Mouse (Mus musculus) testis, postnatal 10 days (tissue): ENCODE results near the gene Akr1c18.
"Not testable (repeated sequence)": the region's sequence is repeated elsewhere in the genome, so short reads cannot be mapped to it uniquely, and the experiment has no call there.

Source experiments
- DNase-seq: peaks from one replicate; pipeline ENCODE4 v3.0.0; 2021; ENCODE audit warnings: low spot score

The Akr1c18 gene

GRCm38 (mm10) chr13:4150518-4150917 lies at the start of gene Akr1c18:
Akr1c18 (minus strand) TSS chr13:4150654.
- DNase-seq = no peak

- DNase-seq = no peak
Observed at GRCm38 (mm10) chr13:4192511-4192910, 42.1 kb upstream of the Akr1c18 start.

GRCm38 (mm10) chr13:4190904-4191303 lies 40.5 kb upstream of the Akr1c18 start, which contains the start of gene Akr1c13:
Akr1c13 (plus strand) TSS chr13:4191150.
- no peak for DNase-seq

DNA sequence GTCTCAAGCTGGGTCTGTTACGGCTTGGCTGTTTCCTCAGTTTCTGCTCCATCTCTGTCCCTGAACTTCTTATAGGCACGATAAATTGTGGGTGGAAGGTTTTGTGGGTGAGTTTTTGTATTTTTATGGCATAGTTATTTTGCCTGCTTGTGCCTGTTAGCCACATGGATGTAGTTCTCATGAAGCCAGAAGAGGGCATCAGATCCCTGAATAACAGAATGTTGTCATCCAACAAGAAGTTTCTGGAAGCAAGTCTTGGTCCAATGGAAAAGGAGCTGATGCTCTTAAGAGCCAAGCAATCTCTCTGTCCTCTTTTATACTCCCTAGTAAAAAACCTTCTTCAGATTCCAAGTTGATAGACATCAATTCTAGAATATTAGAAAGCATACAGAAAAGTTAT lies 37.7 kb upstream of the Akr1c18 start:
- no peak for DNase-seq

GRCm38 (mm10) chr13:4186641-4187411 lies 36.4 kb upstream of the Akr1c18 start:
- not testable (repeated sequence) for DNase-seq

- no peak for DNase-seq
Observed at GRCm38 (mm10) chr13:4183116-4183515, 32.7 kb upstream of the Akr1c18 start.

DNA sequence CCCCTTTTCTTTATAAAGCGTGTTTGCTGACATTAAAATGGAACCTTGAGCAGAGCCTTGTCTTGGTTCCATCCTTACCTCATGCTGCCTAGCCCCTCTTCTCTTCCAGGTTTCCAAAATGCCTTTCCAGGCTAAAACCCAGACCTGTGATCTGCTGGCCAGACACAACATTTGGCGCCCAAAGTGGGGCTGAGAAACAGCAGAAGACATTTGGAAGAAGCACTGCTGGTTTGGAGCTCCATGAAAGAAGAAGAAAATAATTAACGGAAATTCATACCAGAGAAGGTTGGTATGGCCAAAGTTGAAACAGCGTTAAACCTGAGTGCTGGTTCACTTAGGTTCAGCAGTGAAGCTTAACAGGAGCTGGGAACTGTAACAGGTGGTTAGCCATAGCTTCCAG lies 30.9 kb upstream of the Akr1c18 start:
- DNase-seq = not testable (repeated sequence)

DNA sequence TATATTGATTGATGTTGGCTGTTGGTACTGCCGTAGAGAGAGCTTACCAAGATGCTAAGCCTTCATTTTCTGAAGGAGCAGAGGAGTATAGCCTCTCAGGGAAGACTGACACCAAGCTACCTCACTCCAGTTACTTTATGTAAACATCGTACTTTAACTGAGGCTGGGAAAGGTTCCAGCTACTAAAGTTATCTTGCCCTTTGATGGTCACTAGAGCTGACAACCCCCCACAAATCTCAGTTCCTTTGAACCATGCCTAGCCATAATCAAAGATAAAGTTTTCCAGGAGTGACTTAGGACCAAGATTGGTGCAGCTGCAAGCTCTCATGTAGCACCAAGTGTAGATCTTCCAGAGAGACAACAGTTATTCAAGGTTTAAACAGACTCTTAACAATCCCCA lies 22.5 kb upstream of the Akr1c18 start:
- no peak for DNase-seq

DNA sequence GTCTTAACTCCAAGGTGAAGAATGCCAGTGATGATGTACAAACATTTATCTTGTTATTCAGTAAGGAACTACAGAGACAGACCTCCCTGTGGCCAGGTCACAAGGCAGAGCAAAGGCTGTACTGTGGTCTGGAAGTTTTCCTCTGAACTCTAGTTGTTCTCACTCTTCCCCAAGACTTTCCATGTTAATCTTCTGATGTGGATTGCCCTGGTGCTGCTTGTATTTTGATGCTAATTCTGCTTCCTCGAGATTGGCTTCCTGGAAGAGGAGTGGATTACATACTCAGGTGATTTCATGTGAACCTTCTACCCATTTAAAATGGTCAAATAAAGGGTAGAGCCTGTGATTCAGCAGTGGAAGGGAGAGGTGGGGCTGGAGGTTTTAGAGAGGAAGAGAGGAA lies 17.6 kb upstream of the Akr1c18 start:
- DNase-seq = no peak

GRCm38 (mm10) chr13:4155286-4155685 lies 4.8 kb upstream of the Akr1c18 start:
- DNase-seq = no peak

GRCm38 (mm10) chr13:4153593-4153992 lies 3.1 kb upstream of the Akr1c18 start:
- DNase-seq = no peak

- DNase-seq = no peak
Observed at GRCm38 (mm10) chr13:4152908-4153307, 2.5 kb upstream of the Akr1c18 start.

DNA sequence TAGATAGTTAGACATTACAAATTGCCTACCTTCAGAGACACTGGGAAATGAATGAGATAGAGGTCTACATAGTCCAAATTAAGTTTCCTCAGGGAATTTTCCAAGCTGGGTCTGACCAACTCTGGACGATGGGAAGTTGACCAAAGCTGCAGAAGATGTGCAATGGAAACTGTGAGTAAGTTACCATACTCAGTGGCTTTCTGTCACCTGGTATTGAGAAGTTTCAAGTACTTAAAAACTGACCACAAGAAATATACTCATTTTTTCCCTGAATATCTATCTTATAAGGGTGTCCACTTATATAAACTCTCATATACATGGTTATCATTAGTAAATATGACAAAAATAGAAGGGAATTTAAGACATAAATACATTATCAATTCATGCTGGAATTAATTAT lies 6.2 kb downstream of the Akr1c18 start:
- no peak for DNase-seq

DNA sequence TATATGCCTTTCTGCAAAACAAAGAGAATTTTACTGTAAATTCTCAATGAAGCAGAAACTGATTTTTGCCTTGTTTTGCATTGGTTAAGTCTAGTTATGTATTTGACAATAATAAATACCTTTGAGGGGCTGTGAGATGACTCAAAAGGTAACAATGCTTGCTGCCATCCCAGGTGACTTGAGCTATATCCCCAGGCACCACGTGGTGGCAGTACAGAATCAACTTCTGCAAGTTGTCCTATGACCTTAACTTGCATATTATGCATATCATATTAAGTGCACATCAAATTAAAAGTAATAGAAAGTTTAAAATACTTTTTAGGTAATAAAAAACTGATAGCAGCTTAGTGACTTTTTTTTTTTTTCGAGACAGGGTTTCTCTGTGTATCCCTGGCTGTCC lies 17.4 kb downstream of the Akr1c18 start:
- peak; percentile 58 for DNase-seq

DNA sequence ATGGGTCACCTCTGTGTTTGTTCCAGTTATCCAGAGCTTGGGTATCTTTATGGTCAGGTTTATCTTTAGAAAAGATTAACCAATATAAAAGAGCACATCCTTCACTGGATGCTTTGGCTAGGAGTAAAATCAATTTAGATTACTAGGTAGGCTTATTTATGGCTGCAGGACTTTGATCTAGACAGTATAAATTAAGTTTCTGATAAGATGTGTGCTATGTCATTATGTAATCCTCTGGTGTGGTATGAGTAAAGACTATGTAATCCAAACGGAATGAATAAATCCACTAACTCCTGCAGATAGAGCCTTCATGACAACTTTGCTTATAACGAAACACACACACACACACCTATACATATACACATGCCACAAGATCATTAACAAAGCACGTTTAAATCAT lies 18.7 kb downstream of the Akr1c18 start:
- no peak for DNase-seq

DNA sequence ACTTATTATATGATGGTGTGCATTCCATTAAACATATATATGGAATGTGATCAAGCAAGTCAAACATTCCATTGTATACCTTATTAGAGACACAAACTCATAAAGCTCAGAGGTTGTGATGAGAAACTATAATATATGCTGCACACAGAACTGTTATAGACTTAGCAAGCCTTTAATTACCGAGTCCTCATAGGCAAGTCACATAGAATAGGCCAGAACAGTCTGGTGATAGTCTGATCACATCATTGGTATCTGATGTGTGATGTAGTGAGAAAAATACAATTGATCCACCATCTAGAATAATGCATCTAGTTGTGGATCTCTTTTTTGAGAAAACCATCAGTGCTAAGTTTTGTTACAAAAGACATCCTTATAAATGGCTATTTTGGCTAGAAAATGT lies 19.1 kb downstream of the Akr1c18 start:
- DNase-seq = no peak

DNA sequence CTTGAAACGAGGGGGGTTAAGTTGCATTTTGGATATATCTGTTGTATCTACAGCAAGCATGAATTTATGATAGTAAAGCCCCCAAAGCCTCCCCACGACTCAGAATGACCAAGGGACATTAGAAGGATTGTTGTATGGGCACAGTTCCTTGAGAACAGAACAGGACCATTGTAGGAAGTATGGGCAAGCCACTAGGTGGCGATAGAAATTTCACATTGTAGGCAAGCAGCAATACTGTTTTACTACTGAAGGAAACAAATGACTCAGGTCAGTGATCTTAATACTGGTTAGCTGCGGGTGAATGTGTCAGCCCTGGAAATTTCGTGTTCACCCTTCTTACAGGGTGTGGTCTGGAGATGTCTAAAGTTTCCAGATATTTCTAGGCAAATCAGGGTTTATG lies 21.4 kb downstream of the Akr1c18 start:
- DNase-seq = no peak

GRCm38 (mm10) chr13:4125846-4126245 lies 24.6 kb downstream of the Akr1c18 start:
- DNase-seq = not testable (repeated sequence)

DNA sequence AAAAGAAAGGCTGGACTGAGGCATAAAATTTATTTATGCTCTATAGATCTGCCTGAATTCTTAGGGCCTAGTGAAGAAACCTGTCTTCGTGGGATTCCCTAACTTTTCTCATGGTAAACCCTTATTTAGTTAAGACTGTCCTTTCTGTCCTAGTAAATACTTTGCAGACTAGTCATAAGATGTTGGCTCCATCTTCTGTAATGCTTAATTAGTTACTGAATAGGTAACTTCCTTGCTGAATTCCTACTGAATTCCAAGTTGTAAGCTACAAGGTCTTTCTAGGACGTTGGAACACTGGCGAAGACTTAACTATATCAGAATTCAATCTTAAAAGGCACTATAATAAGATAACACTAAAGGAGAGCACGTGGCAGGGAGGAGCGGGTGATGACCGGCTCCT lies 26.0 kb downstream of the Akr1c18 start:
- not testable (repeated sequence) for DNase-seq

DNA sequence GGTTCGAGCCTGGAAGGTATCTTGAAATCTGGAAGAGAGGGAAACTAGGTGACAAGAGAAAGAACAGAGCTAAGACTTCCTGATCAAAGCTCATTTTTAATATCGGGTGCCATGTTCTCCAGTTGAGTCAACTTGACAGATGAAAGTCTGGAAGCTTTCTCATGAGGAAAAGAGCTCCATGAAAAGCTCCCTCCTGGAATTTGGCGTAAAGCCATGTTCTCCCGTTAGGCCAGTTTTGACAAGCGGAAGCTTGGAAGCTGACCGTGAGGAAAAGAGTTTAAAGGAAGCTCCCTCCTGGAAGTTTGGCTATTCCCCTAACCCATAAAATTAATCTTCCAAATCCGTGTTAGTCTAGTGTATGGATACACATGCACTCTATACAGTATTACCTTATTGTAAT lies 27.3 kb downstream of the Akr1c18 start:
- no peak for DNase-seq

GRCm38 (mm10) chr13:4119181-4119904 lies 31.1 kb downstream of the Akr1c18 start:
- DNase-seq = no peak

GRCm38 (mm10) chr13:4110281-4111188 lies 39.9 kb downstream of the Akr1c18 start:
- peak; percentile 66 for DNase-seq
